24 mouse cellular contexts compared by ENCODE assay signal in genomic region chr12:77502243-77502642, GRCm38 (mm10).
A peak's percentile ranks its signal among the peaks of the same experiment; 100 is the strongest.
DNase-seq lines count a peak whose midpoint lies in the region; ATAC-seq and TF ChIP-seq lines count a peak whose summit lies in the region.
"Had no signal": no experiment of that assay in that cellular context is flagged by ENCODE, and none has a peak within 500 bp of the region (broad histone marks: within the 10 kb centered on the region; RNA-seq: fewer than 3 reads in every experiment).

No protein-coding gene starts in this region.

- H3K4me1 ChIP-seq in kidney, adult 2 months (ENCODE audit: control insufficient read depth, insufficient read depth, low read length): peaks cover 9% of the 10 kb centered on the region; the same call in 1 of the 2 replicates
- H3K4me1 ChIP-seq in kidney, embryonic 15.5 days: peaks cover 9% of the 10 kb centered on the region
- H3K4me1 ChIP-seq in liver, adult 2 months (ENCODE audit: control insufficient read depth, insufficient read depth, low read length): peaks cover 15% of the 10 kb centered on the region
- no peaks in the 10 kb centered on the region for H3K4me1 ChIP-seq in liver, embryonic 11.5 days (replicated peaks; ENCODE audit: control insufficient read depth, insufficient read depth, low read length)
- H3K4me1 ChIP-seq: intestine, embryonic 15.5 days; limb, embryonic 13.5 days; liver, embryonic 15.5 days had no signal

- ATAC-seq in kidney, embryonic 15.5 days (replicated peaks; ENCODE audit: low FRiP score): no peak
- ATAC-seq in liver, embryonic 11.5 days (replicated peaks; ENCODE audit: low FRiP score): no peak
- ATAC-seq: activated CD4-positive, CD25-positive, alpha-beta regulatory T cell, adult 4 months; forebrain, embryonic 16.5 days; intestine, embryonic 15.5 days; midbrain, embryonic 16.5 days had no signal

- TF ChIP-seq CTCF in kidney, adult 2 months (conservative IDR thresholded peaks at IDR 0.05; ENCODE audit: insufficient read depth, insufficient read length, low read depth, low read length): no peak
- TF ChIP-seq CTCF in liver, adult 2 months (IDR thresholded peaks at IDR 0.05; ENCODE audit: low read depth, low read length): no peak

- no peak overlapping the region for H3K9ac ChIP-seq in kidney, embryonic 15.5 days
- no peak overlapping the region for H3K9ac ChIP-seq in liver, adult 2 months (ENCODE audit: low read depth, low read length)
- no peak overlapping the region for H3K9ac ChIP-seq in liver, embryonic 11.5 days (ENCODE audit: low read depth, low read length)
- H3K9ac ChIP-seq: intestine, embryonic 15.5 days; limb, embryonic 13.5 days; liver, embryonic 15.5 days had no signal

- DNase-seq in heart, adult 11 months: peak; percentile 66
- no peak for DNase-seq in heart, postnatal 4 days
- DNase-seq in kidney, adult 2 months: no peak
- DNase-seq in liver, adult 2 months (ENCODE audit: extremely low read depth, low read depth, low spot score): peak; percentile 90
- DNase-seq in liver, embryonic 11.5 days (ENCODE audit: low spot score): no peak
- peak; percentile 76 for DNase-seq in yolk sac, embryonic 10.5 days (ENCODE audit: low spot score)
- DNase-seq: cerebellum, adult 18-20 months; gastrocnemius, adult 2 months; gastrocnemius, postnatal 36 days; lung, postnatal 36 days; right cerebral cortex, postnatal 25 days had no signal

- no peak for TF ChIP-seq POLR2A in kidney, adult 2 months (IDR thresholded peaks at IDR 0.05; ENCODE audit: low read depth, low read length)
- no peak for TF ChIP-seq POLR2A in liver, adult 2 months (IDR thresholded peaks at IDR 0.05; ENCODE audit: extremely low read depth, insufficient read depth, low read length)

- H3K27me3 ChIP-seq in kidney, adult 2 months (replicated peaks; ENCODE audit: control insufficient read depth, insufficient read depth, low read length): no peaks in the 10 kb centered on the region
- H3K27me3 ChIP-seq in kidney, embryonic 15.5 days: no peaks in the 10 kb centered on the region
- H3K27me3 ChIP-seq in liver, adult 2 months (ENCODE audit: control insufficient read depth, insufficient read depth, low read length): no peaks in the 10 kb centered on the region
- H3K27me3 ChIP-seq in liver, embryonic 11.5 days (replicated peaks; ENCODE audit: control insufficient read depth, insufficient read depth, low read length): no peaks in the 10 kb centered on the region
- H3K27me3 ChIP-seq: CH12.LX; intestine, embryonic 15.5 days; limb, embryonic 13.5 days; liver, embryonic 15.5 days had no signal

- no peaks in the 10 kb centered on the region for H3K36me3 ChIP-seq in kidney, adult 2 months (ENCODE audit: control insufficient read depth, insufficient read depth, low read length)
- no peaks in the 10 kb centered on the region for H3K36me3 ChIP-seq in kidney, embryonic 15.5 days
- H3K36me3 ChIP-seq in liver, adult 2 months (ENCODE audit: control insufficient read depth, insufficient read depth, low read length): no peaks in the 10 kb centered on the region
- no peaks in the 10 kb centered on the region for H3K36me3 ChIP-seq in liver, embryonic 11.5 days (ENCODE audit: control insufficient read depth, insufficient read depth, low read length)
- H3K36me3 ChIP-seq: intestine, embryonic 15.5 days; limb, embryonic 13.5 days; liver, embryonic 15.5 days had no signal

- H3K27ac ChIP-seq in kidney, adult 2 months (ENCODE audit: insufficient read depth, low read depth, low read length): peak overlapping the region; percentile 15; the same call in 1 of the 2 replicates
- no peak overlapping the region for H3K27ac ChIP-seq in kidney, embryonic 15.5 days
- H3K27ac ChIP-seq in liver, adult 2 months (replicated peaks; ENCODE audit: insufficient read depth, low read depth, low read length): peak overlapping the region; percentile 38
- no peak overlapping the region for H3K27ac ChIP-seq in liver, embryonic 11.5 days (ENCODE audit: low read depth, low read length)
- H3K27ac ChIP-seq: gastrocnemius, adult 2 months; heart, adult 2 months; hindbrain, postnatal 0 days; intestine, embryonic 15.5 days; limb, embryonic 13.5 days; liver, embryonic 15.5 days; stomach, postnatal 0 days had no signal

- no peak overlapping the region for H3K4me3 ChIP-seq in kidney, adult 2 months (ENCODE audit: insufficient read depth, low read depth, low read length)
- H3K4me3 ChIP-seq in kidney, embryonic 15.5 days (replicated peaks): no peak overlapping the region
- no peak overlapping the region for H3K4me3 ChIP-seq in liver, adult 2 months (ENCODE audit: insufficient read depth, low read depth, low read length)
- no peak overlapping the region for H3K4me3 ChIP-seq in liver, embryonic 11.5 days (ENCODE audit: low read depth, low read length)
- H3K4me3 ChIP-seq: erythroblast, embryonic 14.5 days; gastrocnemius, adult 2 months; heart, adult 2 months; intestine, embryonic 15.5 days; limb, embryonic 13.5 days; liver, embryonic 15.5 days had no signal

- no peaks in the 10 kb centered on the region for H3K9me3 ChIP-seq in kidney, embryonic 15.5 days (replicated peaks)
- H3K9me3 ChIP-seq in liver, embryonic 11.5 days (ENCODE audit: control insufficient read depth, low read length): no peaks in the 10 kb centered on the region
- H3K9me3 ChIP-seq: intestine, embryonic 15.5 days; limb, embryonic 13.5 days; liver, embryonic 15.5 days had no signal

- H3K79me2 ChIP-seq in liver, adult 2 months (ENCODE audit: control insufficient read depth, insufficient read depth, low read length): no peaks in the 10 kb centered on the region

- H3K4me2 ChIP-seq in kidney, embryonic 15.5 days: no peak overlapping the region
- no peak overlapping the region for H3K4me2 ChIP-seq in liver, embryonic 11.5 days
- H3K4me2 ChIP-seq: intestine, embryonic 15.5 days; limb, embryonic 13.5 days; liver, embryonic 15.5 days; midbrain, embryonic 11.5 days had no signal

- WGBS in kidney, adult 2 months: 70% methylated on average over 3 of the region's 3 CpGs
- 58% methylated on average over 3 of the region's 3 CpGs for WGBS in kidney, embryonic 15.5 days
- WGBS in liver, adult 2 months: 10% methylated on average over 3 of the region's 3 CpGs
- 71% methylated on average over 3 of the region's 3 CpGs for WGBS in liver, embryonic 11.5 days

Comparison
In these comparisons a context has a peak if more than half of its experiments do, and no peak if none do; other contexts are left out.
1. DNase-seq: peak in heart, adult 11 months (single experiment), liver, adult 2 months (single experiment) and yolk sac, embryonic 10.5 days (single experiment); none in heart, postnatal 4 days (single experiment), kidney, adult 2 months (single experiment) and liver, embryonic 11.5 days (single experiment).
2. H3K27ac ChIP-seq: peak in kidney, adult 2 months (single experiment) and liver, adult 2 months (single experiment); none in kidney, embryonic 15.5 days (single experiment) and liver, embryonic 11.5 days (single experiment).